Mouse (Mus musculus) liver, postnatal 0 days (tissue): ENCODE measurements around the gene Mcmbp.

Source experiments
- CTCF ChIP-seq: sonication (generic); IDR thresholded peaks from 2 replicates; pipeline ENCODE4 v1.5.1; 2016; ENCODE audit warnings: antibody characterized with exemption, low read depth
- EP300 ChIP-seq: IDR thresholded peaks from 2 replicates; pipeline ENCODE4 v1.6.1; 2016; ENCODE audit warnings: antibody characterized with exemption, low read depth, mild to moderate bottlenecking

GRCm38 (mm10) chr7:128755396-128755795, 15.1 kb upstream of the Mcmbp start:
- TF ChIP-seq CTCF (no peak), EP300 (no peak)
